Mouse (Mus musculus): Measurements from ENCODE around the gene Cnr2. TPM values are rescaled to one million over a fixed set of nuclear protein-coding genes. Genes with fewer than 3 reads are reported as not detected.
A peak's percentile ranks its signal among the peaks of the same experiment; 100 is the strongest.

Cnr2 gene
- total RNA-seq (2012; rRNA removed) (9.8 and 10.2 TPM in 2 replicates), polyA plus RNA-seq (2012; ENCODE audit: insufficient read depth in 1 of 2, insufficient read length in 2 of 2, low read depth in 1 of 2, low replicate concordance in 2 of 2, missing spikeins in 1 of 2) (1 to 10 TPM in 1 of 2 experiments, not detected in 1; 6.8 TPM)

GRCm38 (mm10) chr4:135895071-135895571 lies at the start of gene Cnr2:
Cnr2 (plus strand) TSS chr4:135895394.
- Histone ChIP-seq H3K9ac (ENCODE audit: control insufficient read depth, low read depth, low read length, poor library complexity, severe bottlenecking) (peak within 1 kb of the TSS; percentile 75), H3K4me1 (ENCODE audit: control insufficient read depth in 1 of 2, insufficient read depth in 2 of 2, low read length in 2 of 2) (peaks cover 19 to 51% of the 10 kb centered on the region in 2 experiments), H3K79me2 (ENCODE audit: control insufficient read depth, insufficient read depth, low read length, poor library complexity) (peaks cover 5% of the 10 kb centered on the region), H3K27me3 (ENCODE audit: control insufficient read depth in 1 of 2, insufficient read depth in 2 of 2, low read length in 2 of 2) (no peaks in the 10 kb centered on the region), H3K4me3 (ENCODE audit: control insufficient read depth in 1 of 2, insufficient read depth in 1 of 2, low read depth in 2 of 2, low read length in 2 of 2) (peak within 1 kb of the TSS; percentile 45 to 87), H3K36me3 (ENCODE audit: control insufficient read depth in 1 of 2, insufficient read depth in 2 of 2, low read length in 2 of 2) (peaks cover 0 to 36% of the 10 kb centered on the region in 2 experiments; a peak in 2 of 4 replicates), H3K27ac (ENCODE audit: control insufficient read depth, low read depth, low read length) (peak within 1 kb of the TSS; percentile 91), H3K9me3 (replicated peaks; ENCODE audit: insufficient read depth, low read length) (no peaks in the 10 kb centered on the region)
- peak; percentile 85 for DNase-seq (ENCODE audit: low read depth, low spot score)
- TF ChIP-seq MYB (IDR thresholded peaks at IDR 0.05; ENCODE audit: low read depth, low read length), result no peak
- 0 out of 2 replicates have a peak, but pooled peaks have one; percentile 26 for TF ChIP-seq E2F4 (IDR thresholded peaks at IDR 0.05; ENCODE audit: borderline replicate concordance, low read depth, low read length)
- peak; percentile 77 for TF ChIP-seq ZMIZ1 (IDR thresholded peaks at IDR 0.05; ENCODE audit: low read depth, low read length)
- no peak for TF ChIP-seq ZKSCAN1 (IDR thresholded peaks at IDR 0.05; ENCODE audit: low read depth, low read length)
- peak in 1 of 2 experiments; percentile 69; a peak in 2 of 4 replicates for TF ChIP-seq POLR2A (IDR thresholded peaks at IDR 0.05; ENCODE audit: control insufficient read depth in 1 of 2, insufficient read depth in 1 of 2, low read depth in 1 of 2, low read length in 2 of 2, poor library complexity in 1 of 2)
- 0 out of 2 replicates have a peak, but pooled peaks have one; percentile 47 for TF ChIP-seq MYC (IDR thresholded peaks at IDR 0.05; ENCODE audit: low read depth, low read length)
- peak; percentile 64; the same call in 1 of the 2 replicates for TF ChIP-seq ELF1 (IDR thresholded peaks at IDR 0.05; ENCODE audit: low read depth, low read length)
- peak; percentile 76 for TF ChIP-seq TAL1 (IDR thresholded peaks at IDR 0.05; ENCODE audit: low read length)
- no peak for TF ChIP-seq ZNF384 (IDR thresholded peaks at IDR 0.05; ENCODE audit: low read depth, low read length)
- peak; percentile 70 for TF ChIP-seq NELFE (IDR thresholded peaks at IDR 0.05; ENCODE audit: low read depth, low read length)
- no peak for TF ChIP-seq MEF2A (IDR thresholded peaks at IDR 0.05; ENCODE audit: extremely low read depth, insufficient replicate concordance, low read depth, low read length, poor library complexity, severe bottlenecking)
- peak; percentile 78 for TF ChIP-seq GATA1 (IDR thresholded peaks at IDR 0.05; ENCODE audit: low read depth, low read length)
- no peak; the same call in 1 of the 2 replicates for TF ChIP-seq MXI1 (IDR thresholded peaks at IDR 0.05; ENCODE audit: low read depth, low read length)
- TF ChIP-seq UBTF (IDR thresholded peaks at IDR 0.05; ENCODE audit: borderline replicate concordance, insufficient read depth, low read depth, low read length), result no peak
- peak; percentile 83 for TF ChIP-seq TCF12 (IDR thresholded peaks at IDR 0.05; ENCODE audit: low read depth, low read length)
- no peak for TF ChIP-seq NRF1 (IDR thresholded peaks at IDR 0.05; ENCODE audit: insufficient read depth, low read depth, low read length, poor library complexity, severe bottlenecking)
- TF ChIP-seq USF1 (IDR thresholded peaks at IDR 0.05; ENCODE audit: low read depth, low read length), result no peak
- TF ChIP-seq CHD2 (IDR thresholded peaks at IDR 0.05; ENCODE audit: low read length), result no peak
- no peak for TF ChIP-seq USF2 (IDR thresholded peaks at IDR 0.05; ENCODE audit: borderline replicate concordance in 1 of 2, insufficient read depth in 1 of 2, low read depth in 1 of 2, low read length in 2 of 2)
- no peak for TF ChIP-seq POLR2AphosphoS5 (IDR thresholded peaks at IDR 0.05; ENCODE audit: borderline replicate concordance, low read depth, low read length)
- TF ChIP-seq ZC3H11A (IDR thresholded peaks at IDR 0.05; ENCODE audit: low read depth, low read length), result no peak
- no peak for TF ChIP-seq MAFK (IDR thresholded peaks at IDR 0.05; ENCODE audit: borderline replicate concordance, low read depth, low read length)
- no peak for TF ChIP-seq GABPA (IDR thresholded peaks at IDR 0.05; ENCODE audit: low read depth, low read length)
- TF ChIP-seq RAD21 (IDR thresholded peaks at IDR 0.05; ENCODE audit: low read depth, low read length), result no peak
- no peak for TF ChIP-seq JUND (IDR thresholded peaks at IDR 0.05; ENCODE audit: low read depth, low read length)
- peak; percentile 62 for TF ChIP-seq RCOR1 (IDR thresholded peaks at IDR 0.05; ENCODE audit: low read depth, low read length)
- peak; percentile 62; the same call in 1 of the 2 replicates for TF ChIP-seq POLR2AphosphoS2 (IDR thresholded peaks at IDR 0.05; ENCODE audit: low read length)
- TF ChIP-seq ETS1 (IDR thresholded peaks at IDR 0.05; ENCODE audit: low read depth, low read length), result peak; percentile 78
- peak; percentile 29; the same call in 1 of the 2 replicates for TF ChIP-seq BHLHE40 (IDR thresholded peaks at IDR 0.05; ENCODE audit: borderline replicate concordance, low read depth, low read length)
- TF ChIP-seq SIN3A (IDR thresholded peaks at IDR 0.05; ENCODE audit: low read length), result peak; percentile 80
- no peak for TF ChIP-seq CHD1 (IDR thresholded peaks at IDR 0.05; ENCODE audit: low read depth, low read length)
- no peak for TF ChIP-seq KAT2A (conservative IDR thresholded peaks at IDR 0.05; ENCODE audit: low read depth, low read length)
- peak; percentile 77 to 90 for TF ChIP-seq EP300 (IDR thresholded peaks at IDR 0.05; ENCODE audit: low read depth in 1 of 2, low read length in 2 of 2)
- peak; percentile 52; the same call in 1 of the 2 replicates for TF ChIP-seq HCFC1 (IDR thresholded peaks at IDR 0.05; ENCODE audit: low read depth, low read length)
- peak; percentile 76 for TF ChIP-seq MAZ (IDR thresholded peaks at IDR 0.05; ENCODE audit: low read depth, low read length)
- TF ChIP-seq TBP (IDR thresholded peaks at IDR 0.05; ENCODE audit: low read depth, low read length), result peak; percentile 85
